28 mouse cellular contexts compared by ENCODE assay signal in the genomic region with DNA sequence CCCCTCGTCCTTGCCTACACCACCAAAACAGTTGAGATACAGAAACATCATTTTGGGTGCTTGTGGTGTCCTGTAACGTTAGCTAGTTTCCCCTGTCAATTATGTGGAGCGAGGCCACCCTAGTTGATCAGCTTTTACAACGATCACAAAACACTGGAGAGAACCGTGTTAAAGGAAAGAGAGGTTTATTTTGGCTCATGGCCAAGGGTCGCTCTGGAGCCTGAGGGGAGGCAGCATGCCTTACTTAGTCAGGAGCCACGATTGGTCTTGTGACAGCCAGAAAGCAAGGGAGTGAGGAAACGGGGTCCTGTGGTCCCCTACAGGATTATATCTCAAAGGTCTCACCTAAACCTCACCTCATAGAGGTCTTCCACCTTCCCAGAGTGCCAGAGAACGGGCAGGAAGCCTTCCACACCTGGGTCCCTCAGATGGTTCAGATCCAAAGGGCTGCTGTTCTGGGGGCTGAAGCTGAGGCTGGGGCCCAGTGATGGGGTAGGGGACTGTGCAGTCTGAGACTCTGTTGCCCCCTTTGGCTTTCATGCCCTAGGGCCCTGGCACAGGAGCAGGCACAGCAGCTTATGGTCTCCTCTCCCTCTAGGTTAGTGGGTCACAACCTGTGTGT. TPM values are rescaled to one million over a fixed set of nuclear protein-coding genes. Genes with fewer than 3 reads are reported as not detected.
DNase-seq lines count a peak whose midpoint lies in the region; ATAC-seq and TF ChIP-seq lines count a peak whose summit lies in the region.
"Had no signal": no experiment of that assay in that cellular context is flagged by ENCODE, and none has a peak within 500 bp of the region (broad histone marks: within the 10 kb centered on the region; RNA-seq: fewer than 3 reads in every experiment).

No protein-coding gene starts in this region.

- H3K4me2 ChIP-seq in hindbrain, embryonic 16.5 days (ENCODE audit: low read length), result no peak overlapping the region
- H3K4me2 ChIP-seq in midbrain, embryonic 14.5 days (ENCODE audit: low read length), result no peak overlapping the region
- H3K4me2 ChIP-seq: embryonic facial prominence, embryonic 12.5 days; heart, embryonic 12.5 days; limb, embryonic 12.5 days; liver, embryonic 15.5 days; lung, embryonic 14.5 days; midbrain, embryonic 12.5 days; stomach, embryonic 15.5 days had no signal

- TF ChIP-seq CTCF in thymus, adult 2 months (IDR thresholded peaks at IDR 0.05; ENCODE audit: borderline replicate concordance, control insufficient read depth, extremely low read depth, insufficient read depth, low read length, poor library complexity), result no peak

- no peak overlapping the region for H3K9ac ChIP-seq in hindbrain, embryonic 16.5 days (ENCODE audit: low read depth, low read length)
- H3K9ac ChIP-seq in midbrain, embryonic 14.5 days (replicated peaks; ENCODE audit: low read length), result no peak overlapping the region
- H3K9ac ChIP-seq: embryonic facial prominence, embryonic 12.5 days; heart, embryonic 12.5 days; limb, embryonic 12.5 days; liver, embryonic 15.5 days; lung, embryonic 14.5 days; midbrain, embryonic 12.5 days; stomach, embryonic 15.5 days had no signal

- H3K27ac ChIP-seq in hindbrain, embryonic 10.5 days, result peak overlapping the region; percentile 54
- H3K27ac ChIP-seq in hindbrain, embryonic 16.5 days (ENCODE audit: low read depth, low read length), result no peak overlapping the region
- H3K27ac ChIP-seq in midbrain, embryonic 14.5 days (replicated peaks; ENCODE audit: low read depth, low read length), result peak overlapping the region; percentile 3; the same call in 1 of the 2 replicates
- no peak overlapping the region for H3K27ac ChIP-seq in midbrain, embryonic 10.5 days (replicated peaks)
- no peak overlapping the region for H3K27ac ChIP-seq in thymus, adult 2 months (ENCODE audit: control insufficient read depth, insufficient read depth, low read length)
- H3K27ac ChIP-seq: embryonic facial prominence, embryonic 12.5 days; gastrocnemius, adult 2 months; limb, embryonic 12.5 days; liver, embryonic 15.5 days; stomach, embryonic 15.5 days had no signal

- no peaks in the 10 kb centered on the region for H3K9me3 ChIP-seq in hindbrain, embryonic 10.5 days
- H3K9me3 ChIP-seq in hindbrain, embryonic 16.5 days (ENCODE audit: control insufficient read depth, low read length), result no peaks in the 10 kb centered on the region
- H3K9me3 ChIP-seq in midbrain, embryonic 14.5 days (ENCODE audit: control insufficient read depth, low read length), result no peaks in the 10 kb centered on the region
- no peaks in the 10 kb centered on the region for H3K9me3 ChIP-seq in midbrain, embryonic 10.5 days (replicated peaks)
- H3K9me3 ChIP-seq: embryonic facial prominence, embryonic 12.5 days; G1E; heart, embryonic 12.5 days; limb, embryonic 12.5 days; liver, embryonic 15.5 days; midbrain, embryonic 12.5 days; stomach, embryonic 15.5 days had no signal

- no peak for ATAC-seq in cerebellum, adult (ENCODE audit: insufficient number of reproducible peaks, low FRiP score, low TSS enrichment)
- no peak for ATAC-seq in hindbrain, embryonic 16.5 days
- ATAC-seq in midbrain, embryonic 14.5 days (ENCODE audit: low FRiP score, low TSS enrichment), result no peak
- ATAC-seq: inflammation-experienced regulatory T-cells, adult 6 months; Patski had no signal

- peak; percentile 62 for DNase-seq in cerebellum, adult 9-11 months
- no peak for DNase-seq in hindbrain, embryonic 10.5 days (ENCODE audit: low spot score)
- no peak for DNase-seq in midbrain, embryonic 14.5 days
- no peak for DNase-seq in midbrain, embryonic 10.5 days (ENCODE audit: low spot score)
- DNase-seq in thymus, adult 2 months, result no peak
- DNase-seq: adrenal gland, postnatal 14 days; gastrocnemius, adult 2 months; gastrocnemius, postnatal 36 days; heart, adult 18-20 months; heart, postnatal 4 days; kidney, adult 11 months; kidney, postnatal 14 days; lung, embryonic 14.5 days; lung, postnatal 14 days; right cerebral cortex, postnatal 25 days; thymus, postnatal 25 days had no signal

- TF ChIP-seq POLR2A in thymus, adult 2 months (IDR thresholded peaks at IDR 0.05; ENCODE audit: control insufficient read depth, extremely low read depth, insufficient read depth, low read length, poor library complexity), result no peak

- peaks cover 8% of the 10 kb centered on the region for H3K36me3 ChIP-seq in hindbrain, embryonic 10.5 days
- 0 out of 2 replicates have a peak, but pooled peaks cover 2% of the 10 kb centered on the region for H3K36me3 ChIP-seq in hindbrain, embryonic 16.5 days (ENCODE audit: control insufficient read depth, insufficient read depth, low read length)
- peaks cover 10% of the 10 kb centered on the region for H3K36me3 ChIP-seq in midbrain, embryonic 14.5 days (ENCODE audit: control insufficient read depth, insufficient read depth, low read length)
- peaks cover 10% of the 10 kb centered on the region for H3K36me3 ChIP-seq in midbrain, embryonic 10.5 days
- H3K36me3 ChIP-seq in thymus, adult 2 months (ENCODE audit: control insufficient read depth, insufficient read depth, low read length), result no peaks in the 10 kb centered on the region
- H3K36me3 ChIP-seq: liver, embryonic 15.5 days had no signal

- H3K4me1 ChIP-seq in hindbrain, embryonic 10.5 days (replicated peaks), result peaks cover 85% of the 10 kb centered on the region
- H3K4me1 ChIP-seq in hindbrain, embryonic 16.5 days (ENCODE audit: control insufficient read depth, insufficient read depth, low read depth, low read length), result peaks cover 24% of the 10 kb centered on the region
- peaks cover 36% of the 10 kb centered on the region for H3K4me1 ChIP-seq in midbrain, embryonic 14.5 days (ENCODE audit: control insufficient read depth, insufficient read depth, low read length)
- peaks cover 67% of the 10 kb centered on the region for H3K4me1 ChIP-seq in midbrain, embryonic 10.5 days
- H3K4me1 ChIP-seq in thymus, adult 2 months (replicated peaks; ENCODE audit: control insufficient read depth, insufficient read depth, low read length), result no peaks in the 10 kb centered on the region
- H3K4me1 ChIP-seq: liver, embryonic 15.5 days had no signal

- 69% methylated on average over 9 of the region's 9 CpGs for WGBS in hindbrain, embryonic 10.5 days
- 48% methylated on average over 9 of the region's 9 CpGs for WGBS in hindbrain, embryonic 16.5 days
- WGBS in midbrain, embryonic 14.5 days, result 53% methylated on average over 9 of the region's 9 CpGs
- WGBS in midbrain, embryonic 10.5 days, result 75% methylated on average over 9 of the region's 9 CpGs
- WGBS in thymus, adult 2 months, result 34% methylated on average over 9 of the region's 9 CpGs

- peaks cover 48% of the 10 kb centered on the region for H3K27me3 ChIP-seq in hindbrain, embryonic 10.5 days (ENCODE audit: insufficient read depth, poor library complexity, severe bottlenecking)
- no peaks in the 10 kb centered on the region for H3K27me3 ChIP-seq in hindbrain, embryonic 16.5 days (replicated peaks; ENCODE audit: control insufficient read depth, insufficient read depth, low read length)
- no peaks in the 10 kb centered on the region for H3K27me3 ChIP-seq in midbrain, embryonic 14.5 days (ENCODE audit: control insufficient read depth, insufficient read depth, low read length)
- H3K27me3 ChIP-seq in midbrain, embryonic 10.5 days (ENCODE audit: low read depth, poor library complexity, severe bottlenecking), result peaks cover 37% of the 10 kb centered on the region
- H3K27me3 ChIP-seq in thymus, adult 2 months (ENCODE audit: control insufficient read depth, insufficient read depth, low read length), result no peaks in the 10 kb centered on the region; the same call in 1 of the 2 replicates
- H3K27me3 ChIP-seq: Patski had no signal

- no peak overlapping the region for H3K4me3 ChIP-seq in hindbrain, embryonic 10.5 days
- H3K4me3 ChIP-seq in hindbrain, embryonic 16.5 days (ENCODE audit: low read length), result no peak overlapping the region
- no peak overlapping the region for H3K4me3 ChIP-seq in midbrain, embryonic 14.5 days (replicated peaks; ENCODE audit: low read depth, low read length)
- no peak overlapping the region for H3K4me3 ChIP-seq in midbrain, embryonic 10.5 days
- H3K4me3 ChIP-seq in thymus, adult 2 months (ENCODE audit: control insufficient read depth, insufficient read depth, low read length), result no peak overlapping the region
- H3K4me3 ChIP-seq: embryonic facial prominence, embryonic 12.5 days; gastrocnemius, adult 2 months; heart, embryonic 12.5 days; left cerebral cortex, adult 2 months; limb, embryonic 12.5 days; liver, embryonic 15.5 days; midbrain, embryonic 12.5 days; stomach, embryonic 15.5 days had no signal

RNA-seq across cellular contexts. Expression of a gene that starts 22.0 kb away (rescaled TPM):
- 21.4 and 23.4 TPM in 2 replicates for polyA plus RNA-seq in hindbrain, embryonic 10.5 days (2016; fragmentation: Nextera tagmentation; extraction: Ambion mirVana)
- polyA plus RNA-seq in hindbrain, embryonic 16.5 days (2015; fragmentation: Nextera tagmentation; extraction: Ambion mirVana), result 15.1 and 17.1 TPM in 2 replicates
- polyA plus RNA-seq in midbrain, embryonic 14.5 days (2014; fragmentation: Nextera tagmentation; extraction: Ambion mirVana), result 21.2 and 23.0 TPM in 2 replicates
- 21.6 and 27.6 TPM in 2 replicates for polyA plus RNA-seq in midbrain, embryonic 10.5 days (2016; fragmentation: Nextera tagmentation; extraction: Ambion mirVana)
- polyA plus RNA-seq in thymus, adult 2 months (2012; rRNA removed), result 30.7 and 31.1 TPM in 2 replicates

RNA-seq across cellular contexts. Expression of a gene that starts 34.4 kb away (rescaled TPM):
- 3.2 and 9.7 TPM in 2 replicates for polyA plus RNA-seq in hindbrain, embryonic 10.5 days (2016; fragmentation: Nextera tagmentation; extraction: Ambion mirVana)
- 15.6 and 22.4 TPM in 2 replicates for polyA plus RNA-seq in hindbrain, embryonic 16.5 days (2015; fragmentation: Nextera tagmentation; extraction: Ambion mirVana)
- 10.1 and 11.3 TPM in 2 replicates for polyA plus RNA-seq in midbrain, embryonic 14.5 days (2014; fragmentation: Nextera tagmentation; extraction: Ambion mirVana)
- polyA plus RNA-seq in midbrain, embryonic 10.5 days (2016; fragmentation: Nextera tagmentation; extraction: Ambion mirVana), result 1.1 and 1.6 TPM in 2 replicates
- polyA plus RNA-seq in thymus, adult 2 months (2012; rRNA removed), result 0.85 and 0.89 TPM in 2 replicates
- polyA plus RNA-seq: G1E; inflammation-experienced regulatory T-cells, adult 6 months; liver, embryonic 15.5 days had no signal

Comparison
In these comparisons a context has a peak if more than half of its experiments do, and no peak if none do; other contexts are left out.
1. H3K27ac ChIP-seq: peak in hindbrain, embryonic 10.5 days (single experiment) and midbrain, embryonic 14.5 days (single experiment); none in hindbrain, embryonic 16.5 days (single experiment), midbrain, embryonic 10.5 days (single experiment) and thymus, adult 2 months (single experiment).